Mouse (Mus musculus) heart, postnatal 0 days (tissue): ENCODE data around the gene Tinf2.

Source experiments
- CTCF ChIP-seq: IDR thresholded peaks from 2 replicates; pipeline ENCODE4 v1.5.1; 2016; ENCODE audit warnings: antibody characterized with exemption, control low read depth, low read depth
- EP300 ChIP-seq: IDR thresholded peaks from 2 replicates; pipeline ENCODE4 v1.6.1; 2016; ENCODE audit warnings: antibody characterized with exemption, low read depth

DNA sequence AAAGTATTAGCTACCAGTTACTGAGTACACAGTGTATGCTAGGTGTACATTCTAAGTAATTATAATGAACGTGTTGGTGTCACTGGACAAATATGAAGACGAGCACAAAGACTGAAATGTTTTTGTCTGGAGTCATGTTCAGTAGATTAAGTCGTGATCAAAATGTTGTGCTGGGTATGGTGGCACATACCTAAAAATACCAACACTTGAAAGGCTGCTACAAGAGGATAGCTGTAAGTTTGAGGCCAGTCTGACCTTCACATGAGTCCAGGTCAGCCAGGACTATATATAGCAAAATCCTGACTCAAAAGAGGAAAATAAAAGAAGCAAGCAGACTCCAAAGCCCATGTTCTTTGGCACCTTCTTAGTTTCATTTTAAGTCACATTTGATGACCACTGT lies 24.7 kb downstream of the Tinf2 start:
- no peak for TF ChIP-seq CTCF
- TF ChIP-seq EP300, result no peak
